Mouse (Mus musculus) MEL (cell line): ENCODE data around the gene Higd2a. TPM values are rescaled to one million over a fixed set of nuclear protein-coding genes. Genes with fewer than 3 reads are reported as not detected.

ENCODE experiments used
- DNase-seq: peaks from one replicate; pipeline ENCODE4 v3.0.0; 2011; ENCODE audit warnings: low read depth, low spot score
- H3K27ac ChIP-seq: 2 replicates; pipeline ENCODE4 v1.5.1; 2012; ENCODE audit warnings: low read depth, mild to moderate bottlenecking, control low read depth, low read length, moderate library complexity; ENCODE audit not compliant: control insufficient read depth
- H3K27me3 ChIP-seq, 2 experiments: fragments of 150-350 bp in 1 of 2; sonication (generic) in 1 of 2; 2 replicates each; pipeline ENCODE4 v1.6.1; 2012; ENCODE audit warnings: low read length in 2 of 2, mild to moderate bottlenecking in 2 of 2, improper control_type of control experiment in 1 of 2, moderate library complexity in 1 of 2; ENCODE audit not compliant: insufficient read depth in 2 of 2, control insufficient read depth in 1 of 2
- H3K36me3 ChIP-seq, 2 experiments: 2 replicates each; pipeline ENCODE4 v1.6.1; 2012 to 2014; ENCODE audit warnings: low read length in 2 of 2, improper control_type of control experiment in 1 of 2, inconsistent platforms in 1 of 2, mild to moderate bottlenecking in 1 of 2; ENCODE audit not compliant: insufficient read depth in 2 of 2, control insufficient read depth in 1 of 2
- H3K4me1 ChIP-seq, 2 experiments: fragments of 150-350 bp in 1 of 2; sonication (generic) in 1 of 2; 2 replicates each; pipeline ENCODE4 v1.6.1; 2012; ENCODE audit warnings: low read length in 2 of 2, improper control_type of control experiment in 1 of 2, mild to moderate bottlenecking in 1 of 2; ENCODE audit not compliant: insufficient read depth in 2 of 2, control insufficient read depth in 1 of 2
- H3K4me3 ChIP-seq, 2 experiments: fragments of 150-350 bp in 1 of 2; sonication (generic) in 1 of 2; 2 replicates each; pipeline ENCODE4 v1.5.1; 2012; ENCODE audit warnings: low read depth in 2 of 2, low read length in 2 of 2, mild to moderate bottlenecking in 2 of 2, moderate library complexity in 2 of 2, control low read depth in 1 of 2, improper control_type of control experiment in 1 of 2; ENCODE audit not compliant: control insufficient read depth in 1 of 2, insufficient read depth in 1 of 2
- H3K79me2 ChIP-seq: 2 replicates; pipeline ENCODE4 v1.6.1; 2012; ENCODE audit warnings: mild to moderate bottlenecking, low read length, moderate library complexity; ENCODE audit not compliant: control insufficient read depth, poor library complexity, insufficient read depth
- H3K9ac ChIP-seq: 2 replicates; pipeline ENCODE4 v1.6.1; 2012; ENCODE audit warnings: low read depth, mild to moderate bottlenecking, control low read depth, low read length, moderate library complexity; ENCODE audit not compliant: control insufficient read depth, poor library complexity, severe bottlenecking
- H3K9me3 ChIP-seq: fragments of 150-350 bp; sonication (generic); replicated peaks from 2 replicates; pipeline ENCODE4 v1.6.1; 2012; ENCODE audit warnings: mild to moderate bottlenecking, low read length, improper control_type of control experiment, moderate library complexity; ENCODE audit not compliant: insufficient read depth
- CHD2 ChIP-seq: IDR thresholded peaks from 2 replicates; pipeline ENCODE4 v1.6.1; 2011; ENCODE audit warnings: low read length, improper control_type of control experiment
- ETS1 ChIP-seq: IDR thresholded peaks from 2 replicates; pipeline ENCODE4 v1.6.1; 2012; ENCODE audit warnings: low read depth, mild to moderate bottlenecking, inconsistent platforms, low read length, improper control_type of control experiment, moderate library complexity
- MEF2A ChIP-seq: IDR thresholded peaks from 2 replicates; pipeline ENCODE4 v1.6.1; 2014; ENCODE audit warnings: low read depth, mild to moderate bottlenecking, inconsistent platforms, low read length, improper control_type of control experiment; ENCODE audit not compliant: poor library complexity, insufficient replicate concordance, severe bottlenecking; ENCODE audit errors: extremely low read depth
- NRF1 ChIP-seq: IDR thresholded peaks from 2 replicates; pipeline ENCODE4 v1.6.1; 2014; ENCODE audit warnings: low read depth, mild to moderate bottlenecking, inconsistent platforms, low read length, improper control_type of control experiment, moderate library complexity; ENCODE audit not compliant: poor library complexity, insufficient read depth, severe bottlenecking
- POLR2AphosphoS2 ChIP-seq: IDR thresholded peaks from 2 replicates; pipeline ENCODE4 v1.6.1; 2011; ENCODE audit warnings: low read length, improper control_type of control experiment
- SIN3A ChIP-seq: IDR thresholded peaks from 2 replicates; pipeline ENCODE4 v1.6.1; 2012; ENCODE audit warnings: low read length, improper control_type of control experiment, inconsistent platforms
- TAL1 ChIP-seq: IDR thresholded peaks from 2 replicates; pipeline ENCODE4 v1.6.1; 2012; ENCODE audit warnings: mild to moderate bottlenecking, inconsistent platforms, low read length, moderate library complexity, mixed read lengths
- TBP ChIP-seq: IDR thresholded peaks from 2 replicates; pipeline ENCODE4 v1.8.0; 2011; ENCODE audit warnings: low read depth, low read length, improper control_type of control experiment
- TCF12 ChIP-seq: IDR thresholded peaks from 2 replicates; pipeline ENCODE4 v1.6.1; 2014; ENCODE audit warnings: low read depth, mild to moderate bottlenecking, inconsistent platforms, low read length, improper control_type of control experiment, moderate library complexity
- USF1 ChIP-seq: IDR thresholded peaks from 2 replicates; pipeline ENCODE4 v1.6.1; 2014; ENCODE audit warnings: low read depth, mild to moderate bottlenecking, inconsistent platforms, low read length, improper control_type of control experiment, moderate library complexity
- ZC3H11A ChIP-seq: IDR thresholded peaks from 2 replicates; pipeline ENCODE4 v1.6.1; 2012; ENCODE audit warnings: low read depth, mild to moderate bottlenecking, inconsistent platforms, low read length, improper control_type of control experiment
- ZMIZ1 ChIP-seq: IDR thresholded peaks from 2 replicates; pipeline ENCODE4 v1.6.1; 2012; ENCODE audit warnings: low read depth, mild to moderate bottlenecking, inconsistent platforms, low read length, improper control_type of control experiment, moderate library complexity
- polyA plus RNA-seq, 2 experiments: library from polyadenylated mRNA; stranded (reverse) in 1 of 2; unstranded in 1 of 2; fragments of >175 nt in 1 of 2; fragments of >200 nt in 1 of 2; gene quantifications; 2 replicates each; pipeline versions ENCODE4 v1.2.1 to v1.2.4; 2012; ENCODE audit warnings: low replicate concordance in 2 of 2, low read depth in 1 of 2; ENCODE audit not compliant: insufficient read length in 2 of 2, insufficient read depth in 1 of 2, missing spikeins in 1 of 2
- total RNA-seq: library from RNA; depleted of rRNA; stranded (reverse); fragments of 300-350 nt; gene quantifications from 2 replicates; pipeline ENCODE4 v1.2.3, GENCODE M21; 2012

Gene Higd2a
- total and polyA plus RNA-seq, 3 experiments: 54.0 to 131 TPM; not detected in 1

DNA sequence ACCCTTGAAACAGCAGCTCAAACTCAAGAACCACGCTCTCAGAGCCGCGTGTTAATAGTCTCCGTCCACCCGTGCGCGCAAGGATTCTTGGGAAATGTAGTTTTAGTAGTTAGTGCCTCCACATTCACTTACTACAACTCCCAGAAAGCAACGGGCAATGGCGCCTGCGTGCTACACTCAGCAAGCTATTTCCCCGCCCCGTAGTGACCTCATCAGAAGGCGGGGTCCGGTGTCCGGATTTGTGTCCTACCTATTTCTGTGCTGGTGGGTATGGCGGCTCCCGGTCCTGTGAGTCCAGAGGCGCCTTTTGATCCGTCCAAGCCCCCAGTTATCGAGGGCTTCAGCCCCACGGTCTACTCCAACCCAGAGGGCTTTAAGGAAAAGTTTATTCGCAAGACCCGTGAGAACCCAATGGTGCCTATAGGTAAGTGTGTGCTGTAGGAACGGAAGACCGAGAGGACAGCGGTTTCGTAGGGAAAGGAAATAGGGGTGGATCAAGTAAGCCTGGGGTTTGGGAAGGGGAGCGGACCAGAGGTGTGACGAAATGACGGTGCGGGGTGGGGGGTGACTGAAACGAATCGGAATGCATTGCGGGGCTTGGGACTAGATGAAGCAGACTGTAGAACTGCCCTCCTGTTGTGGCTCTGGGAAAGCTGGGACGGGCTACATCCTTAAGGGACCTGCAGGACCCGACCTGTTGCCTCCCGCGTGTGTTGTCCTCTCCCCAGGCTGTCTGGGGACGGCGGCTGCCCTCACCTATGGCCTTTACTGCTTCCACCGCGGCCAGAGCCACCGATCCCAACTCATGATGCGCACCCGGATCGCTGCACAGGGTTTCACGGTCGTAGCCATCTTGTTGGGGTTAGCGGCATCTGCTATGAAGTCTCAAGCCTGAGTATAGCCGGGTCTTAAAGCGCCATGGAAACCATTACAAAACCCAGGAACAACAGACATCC is at the start of gene Higd2a, which contains the start of gene Nop16 (continued):
- TF ChIP-seq USF1 (peak; percentile 6; the same call in 1 of the 2 replicates), ZMIZ1 (0 out of 2 replicates have a peak, but pooled peaks have one; percentile 48), TBP (peak; percentile 60), TCF12 (peak; percentile 57), POLR2AphosphoS2 (peak; percentile 95)

DNA sequence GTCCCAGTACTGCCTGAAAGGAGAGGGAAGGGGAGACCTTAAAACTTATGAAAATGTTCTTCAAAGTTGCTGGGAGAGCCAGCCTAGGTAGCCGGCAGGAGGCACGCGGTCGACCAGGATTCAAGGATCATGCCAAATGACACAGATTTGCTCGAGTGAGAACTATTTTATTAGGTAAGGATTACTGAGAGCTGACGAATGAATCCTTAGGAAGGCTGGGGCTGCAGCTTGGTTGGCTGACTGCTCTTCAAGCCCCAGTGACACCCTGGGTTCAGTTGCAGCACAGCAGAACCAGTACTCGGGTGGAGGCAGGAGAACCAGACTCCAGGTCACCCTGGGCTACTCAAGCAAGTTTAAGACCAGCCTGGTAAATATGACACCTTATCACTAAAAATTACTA is 42.0 kb upstream of the Higd2a start:
- H3K36me3 ChIP-seq: peaks cover 0 to 7% of the 10 kb centered on the region in 2 experiments; a peak in 2 of 4 replicates
- H3K9ac ChIP-seq: no peak overlapping the region
- no peaks in the 10 kb centered on the region for H3K27me3 ChIP-seq
- no peak overlapping the region for H3K27ac ChIP-seq
- H3K9me3 ChIP-seq: no peaks in the 10 kb centered on the region
- no peak overlapping the region for H3K4me3 ChIP-seq
- no peaks in the 10 kb centered on the region for H3K79me2 ChIP-seq
- DNase-seq: no peak
- H3K4me1 ChIP-seq: no peaks in the 10 kb centered on the region
- no peak for TF ChIP-seq NRF1
- no peak for TF ChIP-seq TAL1
- TF ChIP-seq MEF2A: no peak
- TF ChIP-seq ETS1: no peak
- no peak for TF ChIP-seq ZC3H11A
- no peak for TF ChIP-seq SIN3A
- no peak for TF ChIP-seq CHD2

- no peak overlapping the region for H3K4me3 ChIP-seq
- H3K27me3 ChIP-seq: no peaks in the 10 kb centered on the region
- no peak overlapping the region for H3K9ac ChIP-seq
- peaks cover 0 to 3% of the 10 kb centered on the region in 2 experiments; a peak in 2 of 4 replicates for H3K36me3 ChIP-seq
- no peak for DNase-seq
- H3K9me3 ChIP-seq: no peaks in the 10 kb centered on the region
- H3K4me1 ChIP-seq: no peaks in the 10 kb centered on the region
- TF ChIP-seq TAL1: no peak
- TF ChIP-seq, all 39 proteins: peak for 0
- Histone ChIP-seq H3K27ac (no peak overlapping the region), H3K79me2 (0 out of 2 replicates have a peak, but pooled peaks cover 2% of the 10 kb centered on the region)
Observed at GRCm38 (mm10) chr13:54556176-54556575, 33.8 kb upstream of the Higd2a start.
